Mouse (Mus musculus): Measurements from ENCODE around the gene 1700092M07Rik.
"Not testable (repeated sequence)": the region's sequence is repeated elsewhere in the genome, so short reads cannot be mapped to it uniquely, and the experiment has no call there.

GRCm38 (mm10) chr19:8719037-8719436 is 21.5 kb upstream of the 1700092M07Rik start:
- TF ChIP-seq USF1 (IDR thresholded peaks at IDR 0.05; ENCODE audit: low read depth); MYOG (IDR thresholded peaks at IDR 0.05; ENCODE audit: control insufficient read depth, extremely low read depth, insufficient read length); CTCF (IDR thresholded peaks at IDR 0.05; ENCODE audit: control insufficient read depth, insufficient read depth, insufficient read length); FOSL1 (IDR thresholded peaks at IDR 0.05; ENCODE audit: insufficient read depth, low read length, poor library complexity, severe bottlenecking); MAX (IDR thresholded peaks at IDR 0.05); CEBPB (IDR thresholded peaks at IDR 0.05; ENCODE audit: low read depth); MYOD1 (IDR thresholded peaks at IDR 0.05; ENCODE audit: control insufficient read depth, insufficient read length, low read depth): not testable (repeated sequence)

Measured in C2C12 (cell line).